Mouse (Mus musculus): Measurements from ENCODE around the gene Olfr317. TPM values are rescaled to one million over a fixed set of nuclear protein-coding genes. Genes with fewer than 3 reads are reported as not detected.
"Not testable (repeated sequence)": the region's sequence is repeated elsewhere in the genome, so short reads cannot be mapped to it uniquely, and the experiment has no call there.

Olfr317 gene
- polyA plus RNA-seq, 1 experiment from 2014 or later, result not detected

DNA sequence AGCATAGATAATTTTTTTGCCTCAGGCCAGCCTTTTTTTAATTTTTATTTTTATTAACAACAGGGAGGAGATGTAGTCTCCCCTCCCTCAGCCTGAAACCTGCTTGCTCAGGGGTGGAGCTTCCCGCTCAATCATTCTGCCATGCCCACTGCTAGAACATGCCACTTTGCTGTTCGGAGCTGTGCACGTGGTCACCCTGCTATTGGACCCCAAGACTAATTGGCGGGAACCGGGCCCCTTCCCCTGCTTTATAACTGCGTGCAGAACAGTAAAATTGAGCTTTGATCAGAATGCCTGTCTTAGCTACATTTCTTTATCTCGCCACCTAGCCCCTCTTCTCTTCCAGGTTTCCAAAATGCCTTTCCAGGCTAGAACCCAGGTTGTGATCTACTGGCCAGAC, 21.3 kb downstream of the Olfr317 start:
- H3K27me3 ChIP-seq; ATAC-seq (ENCODE audit: insufficient number of reproducible peaks, insufficient read depth, low FRiP score, low TSS enrichment); H3K4me2 ChIP-seq (replicated peaks); H3K4me1 ChIP-seq; H3K9me3 ChIP-seq; H3K36me3 ChIP-seq; H3K4me3 ChIP-seq; H3K9ac ChIP-seq; H3K27ac ChIP-seq: not testable (repeated sequence)
- 86% methylated on average over 7 of the region's 7 CpGs for WGBS

DNA sequence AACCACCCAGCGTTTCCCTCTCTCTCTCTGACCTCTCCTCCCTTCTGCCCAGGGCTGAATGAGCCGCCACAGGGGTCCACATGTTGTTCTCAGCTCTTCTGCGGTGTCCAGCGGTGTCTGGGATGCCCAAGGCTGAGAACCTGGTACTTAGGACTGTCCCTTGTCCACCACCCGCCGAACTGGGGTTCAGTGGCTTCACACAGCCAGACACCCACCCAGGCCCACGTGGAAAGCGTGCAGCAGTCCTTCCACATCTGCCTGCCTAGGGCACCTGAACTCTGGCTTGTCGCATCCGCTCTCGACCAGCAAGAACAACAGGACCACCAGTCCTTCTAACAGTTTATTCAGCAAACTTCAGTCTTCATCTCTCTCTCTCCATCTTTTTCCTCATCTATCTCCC, 29.9 kb downstream of the Olfr317 start:
- no peak for ATAC-seq (ENCODE audit: insufficient number of reproducible peaks, insufficient read depth, low FRiP score, low TSS enrichment)
- Histone ChIP-seq H3K27ac (no peak overlapping the region), H3K9me3 (no peaks in the 10 kb centered on the region), H3K36me3 (no peaks in the 10 kb centered on the region), H3K4me3 (no peak overlapping the region), H3K4me1 (no peaks in the 10 kb centered on the region), H3K9ac (no peak overlapping the region), H3K4me2 (replicated peaks) (no peak overlapping the region), H3K27me3 (no peaks in the 10 kb centered on the region)
- WGBS, result 79% methylated on average over 11 of the region's 11 CpGs

DNA sequence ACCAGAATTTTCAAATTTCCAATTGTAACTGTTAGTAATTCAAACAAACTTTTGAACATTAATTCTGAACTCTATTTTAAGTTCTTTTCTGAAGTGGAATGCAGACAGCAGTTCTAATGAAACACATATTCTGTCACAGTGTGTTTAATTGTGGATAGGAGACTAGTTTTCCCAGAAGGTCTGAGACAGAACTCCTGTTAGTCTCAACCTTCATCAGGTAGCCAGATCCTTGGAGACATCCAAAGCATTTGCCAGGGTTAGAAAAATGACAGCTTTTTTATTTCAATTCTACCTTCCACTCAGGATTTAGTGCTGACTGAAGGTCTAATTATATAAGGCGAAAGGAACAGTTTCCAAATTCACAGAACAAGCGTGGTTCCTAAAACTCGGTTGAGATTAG, 40.1 kb downstream of the Olfr317 start, which contains the start of gene Olfr319:
Gene Olfr319 (plus strand): TSS at position 301 of the 400 bp plus-strand sequence.
- Histone ChIP-seq H3K9ac (no peak within 1 kb of the TSS), H3K9me3 (0 out of 2 replicates have a peak, but pooled peaks cover 7% of the 10 kb centered on the region), H3K27me3 (no peaks in the 10 kb centered on the region), H3K4me3 (no peak within 1 kb of the TSS), H3K36me3 (no peaks in the 10 kb centered on the region), H3K4me2 (replicated peaks) (no peak within 1 kb of the TSS), H3K4me1 (no peaks in the 10 kb centered on the region), H3K27ac (no peak within 1 kb of the TSS)
- ATAC-seq (ENCODE audit: insufficient number of reproducible peaks, insufficient read depth, low FRiP score, low TSS enrichment), result no peak
- WGBS, result 83% methylated on average over 3 of the region's 3 CpGs

Other genes with a start within 250 kb of the Olfr317 start
- gene Olfr332, start 246.7 kb downstream of the Olfr317 start, polyA plus RNA-seq (2016; fragmentation: Nextera tagmentation; extraction: Ambion mirVana), result not detected in 2 replicates
- not detected in 2 replicates for gene Olfr331, start 236.6 kb downstream of the Olfr317 start, polyA plus RNA-seq (2016; fragmentation: Nextera tagmentation; extraction: Ambion mirVana)
- gene Olfr330, start 204.4 kb downstream of the Olfr317 start, polyA plus RNA-seq (2016; fragmentation: Nextera tagmentation; extraction: Ambion mirVana), result not detected in 2 replicates
- gene Olfr329-ps, start 192.8 kb downstream of the Olfr317 start, polyA plus RNA-seq (2016; fragmentation: Nextera tagmentation; extraction: Ambion mirVana), result not detected in 2 replicates
- 0.08 TPM in 1 of 2 replicates, not detected in the other for gene Olfr328, start 183.6 kb downstream of the Olfr317 start, polyA plus RNA-seq (2016; fragmentation: Nextera tagmentation; extraction: Ambion mirVana)
- not detected in 2 replicates for gene Olfr224, start 168.7 kb downstream of the Olfr317 start, polyA plus RNA-seq (2016; fragmentation: Nextera tagmentation; extraction: Ambion mirVana)
- not detected in 2 replicates for gene Olfr325, start 161.5 kb downstream of the Olfr317 start, polyA plus RNA-seq (2016; fragmentation: Nextera tagmentation; extraction: Ambion mirVana)
- gene Olfr324, start 144.1 kb downstream of the Olfr317 start, polyA plus RNA-seq (2016; fragmentation: Nextera tagmentation; extraction: Ambion mirVana), result not detected in 2 replicates
- not detected in 2 replicates for gene 2210407C18Rik, start 123.1 kb downstream of the Olfr317 start, polyA plus RNA-seq (2016; fragmentation: Nextera tagmentation; extraction: Ambion mirVana)
- gene Olfr323, start 108.7 kb downstream of the Olfr317 start, polyA plus RNA-seq (2016; fragmentation: Nextera tagmentation; extraction: Ambion mirVana), result not detected in 2 replicates
- gene Trim58, start 98.7 kb downstream of the Olfr317 start, polyA plus RNA-seq (2016; fragmentation: Nextera tagmentation; extraction: Ambion mirVana), result 0.26 and 0.60 TPM in 2 replicates
- not detected in 2 replicates for gene Olfr322, start 80.4 kb downstream of the Olfr317 start, polyA plus RNA-seq (2016; fragmentation: Nextera tagmentation; extraction: Ambion mirVana)
- not detected in 2 replicates for gene Olfr320, start 58.1 kb downstream of the Olfr317 start, polyA plus RNA-seq (2016; fragmentation: Nextera tagmentation; extraction: Ambion mirVana)
- gene Olfr319, start 40.0 kb downstream of the Olfr317 start, polyA plus RNA-seq (2016; fragmentation: Nextera tagmentation; extraction: Ambion mirVana), result not detected in 2 replicates
- gene Olfr318, start 15.2 kb downstream of the Olfr317 start, polyA plus RNA-seq (2016; fragmentation: Nextera tagmentation; extraction: Ambion mirVana), result not detected in 2 replicates
- gene Olfr316, start 13.5 kb upstream of the Olfr317 start, polyA plus RNA-seq (2016; fragmentation: Nextera tagmentation; extraction: Ambion mirVana), result not detected in 2 replicates
- gene Olfr315, start 34.0 kb upstream of the Olfr317 start, polyA plus RNA-seq (2016; fragmentation: Nextera tagmentation; extraction: Ambion mirVana), result not detected in 2 replicates
- gene Olfr314, start 43.7 kb upstream of the Olfr317 start, polyA plus RNA-seq (2016; fragmentation: Nextera tagmentation; extraction: Ambion mirVana), result not detected in 2 replicates
- 0.42 and 0.59 TPM in 2 replicates for gene Fam183b, start 62.7 kb upstream of the Olfr317 start, polyA plus RNA-seq (2016; fragmentation: Nextera tagmentation; extraction: Ambion mirVana)
- not detected in 2 replicates for gene Olfr313, start 75.8 kb upstream of the Olfr317 start, polyA plus RNA-seq (2016; fragmentation: Nextera tagmentation; extraction: Ambion mirVana)
- gene Olfr312, start 90.0 kb upstream of the Olfr317 start, polyA plus RNA-seq (2016; fragmentation: Nextera tagmentation; extraction: Ambion mirVana), result not detected in 2 replicates
- not detected in 2 replicates for gene Olfr311, start 100.0 kb upstream of the Olfr317 start, polyA plus RNA-seq (2016; fragmentation: Nextera tagmentation; extraction: Ambion mirVana)
- 14.2 and 14.4 TPM in 2 replicates for gene Gm12258, start 107.9 kb upstream of the Olfr317 start, polyA plus RNA-seq (2016; fragmentation: Nextera tagmentation; extraction: Ambion mirVana)
- gene 2810021J22Rik, start 128.0 kb upstream of the Olfr317 start, polyA plus RNA-seq (2016; fragmentation: Nextera tagmentation; extraction: Ambion mirVana), result 10.1 and 10.7 TPM in 2 replicates
- 5.7 and 6.6 TPM in 2 replicates for gene Zfp39, start 165.0 kb upstream of the Olfr317 start, polyA plus RNA-seq (2016; fragmentation: Nextera tagmentation; extraction: Ambion mirVana)
- gene Btnl10, start 178.7 kb upstream of the Olfr317 start, polyA plus RNA-seq (2016; fragmentation: Nextera tagmentation; extraction: Ambion mirVana), result not detected in 2 replicates
- gene Rnf187, start 199.7 kb upstream of the Olfr317 start, polyA plus RNA-seq (2016; fragmentation: Nextera tagmentation; extraction: Ambion mirVana), result 366 and 374 TPM in 2 replicates
- 52.7 and 70.4 TPM in 2 replicates for gene Hist3h2ba, start 209.7 kb upstream of the Olfr317 start, polyA plus RNA-seq (2016; fragmentation: Nextera tagmentation; extraction: Ambion mirVana)
- 36.3 and 40.0 TPM in 2 replicates for gene Hist3h2a, start 215.5 kb upstream of the Olfr317 start, polyA plus RNA-seq (2016; fragmentation: Nextera tagmentation; extraction: Ambion mirVana)
- gene Trim17, start 215.5 kb upstream of the Olfr317 start, polyA plus RNA-seq (2016; fragmentation: Nextera tagmentation; extraction: Ambion mirVana), result 0.51 and 0.55 TPM in 2 replicates
- gene Trim11, start 238.9 kb upstream of the Olfr317 start, polyA plus RNA-seq (2016; fragmentation: Nextera tagmentation; extraction: Ambion mirVana), result 22.7 and 23.3 TPM in 2 replicates

Data from embryonic facial prominence, embryonic 12.5 days (tissue).